15 mouse cellular contexts compared by ENCODE assay signal in genomic region chr4:149123432-149123831, GRCm38 (mm10). TPM values are rescaled to one million over a fixed set of nuclear protein-coding genes. Genes with fewer than 3 reads are reported as not detected.
"Had no signal": no experiment of that assay in that cellular context is flagged by ENCODE, and none has a peak within 500 bp of the region (broad histone marks: within the 10 kb centered on the region; RNA-seq: fewer than 3 reads in every experiment).

No protein-coding gene starts in this region.

- H3K4me1 ChIP-seq: limb, embryonic 10.5 days; neural tube, embryonic 13.5 days had no signal

- H3K27me3 ChIP-seq: liver, embryonic 13.5 days; lung, embryonic 15.5 days; midbrain, embryonic 12.5 days; neural tube, embryonic 13.5 days; stomach, embryonic 15.5 days had no signal

- ATAC-seq: liver, postnatal 0 days; midbrain, embryonic 16.5 days had no signal

- DNase-seq: kidney, adult 18-20 months; liver, embryonic 13.5 days; liver, postnatal 0 days; lung, postnatal 14 days; retina, postnatal 1 day; right cerebral cortex, postnatal 4 days; spleen, adult 18-20 months; thymus, postnatal 4 days had no signal

- H3K9me3 ChIP-seq: limb, embryonic 10.5 days; liver, embryonic 13.5 days; lung, embryonic 15.5 days; midbrain, embryonic 12.5 days; neural tube, embryonic 13.5 days; stomach, embryonic 15.5 days had no signal

- H3K9ac ChIP-seq: liver, embryonic 13.5 days; liver, postnatal 0 days; lung, embryonic 15.5 days; midbrain, embryonic 12.5 days; neural tube, embryonic 13.5 days; stomach, embryonic 15.5 days had no signal

- H3K27ac ChIP-seq: limb, embryonic 10.5 days; liver, embryonic 13.5 days; lung, embryonic 15.5 days; midbrain, embryonic 12.5 days; neural tube, embryonic 13.5 days; stomach, embryonic 15.5 days had no signal

- H3K4me2 ChIP-seq: liver, embryonic 13.5 days; lung, embryonic 15.5 days; midbrain, embryonic 12.5 days; neural tube, embryonic 13.5 days; stomach, embryonic 15.5 days had no signal

- H3K4me3 ChIP-seq: limb, embryonic 10.5 days; liver, embryonic 13.5 days; lung, embryonic 15.5 days; midbrain, embryonic 12.5 days; neural tube, embryonic 13.5 days; stomach, embryonic 15.5 days had no signal

- H3K36me3 ChIP-seq: stomach, embryonic 15.5 days had no signal

RNA-seq across cellular contexts. Expression of gene Cort, which starts 3.1 kb away (rescaled TPM):
- total RNA-seq: megakaryocyte-erythroid progenitor cell, adult 5-6 weeks had no signal
- polyA plus RNA-seq: liver, embryonic 13.5 days; liver, postnatal 0 days; neural tube, embryonic 13.5 days had no signal
